Comparison of ENCODE assay signal across 10 mouse cellular contexts in the genomic region with DNA sequence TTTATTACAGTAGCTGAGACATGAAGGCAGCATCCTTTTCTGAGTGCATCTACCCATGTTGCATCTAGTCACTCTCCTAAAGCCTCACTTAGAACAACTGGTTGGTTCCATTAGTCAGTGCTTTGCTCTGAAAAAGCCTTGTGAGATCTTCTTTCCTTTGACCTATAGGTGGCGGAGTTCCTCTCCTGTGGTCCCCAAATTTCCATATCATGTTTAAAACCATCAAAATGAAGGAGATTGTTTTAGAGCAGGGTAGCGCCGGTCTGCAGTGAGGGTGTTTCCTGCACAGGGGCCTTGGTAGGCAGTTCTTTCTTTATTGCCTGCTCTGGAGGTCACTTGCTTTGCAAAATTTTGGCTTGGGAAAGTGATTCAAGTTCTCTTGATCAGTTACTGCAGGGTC. TPM values are rescaled to one million over a fixed set of nuclear protein-coding genes. Genes with fewer than 3 reads are reported as not detected.
DNase-seq lines count a peak whose midpoint lies in the region; ATAC-seq and TF ChIP-seq lines count a peak whose summit lies in the region.
"Had no signal": no experiment of that assay in that cellular context is flagged by ENCODE, and none has a peak within 500 bp of the region (broad histone marks: within the 10 kb centered on the region; RNA-seq: fewer than 3 reads in every experiment).

No protein-coding gene starts in this region.

- H3K36me3 ChIP-seq in embryonic facial prominence, embryonic 11.5 days (replicated peaks; ENCODE audit: control insufficient read depth, insufficient read depth, low read depth, low read length), result no peaks in the 10 kb centered on the region; the same call in 1 of the 2 replicates
- peaks cover 23% of the 10 kb centered on the region for H3K36me3 ChIP-seq in embryonic facial prominence, embryonic 10.5 days (replicated peaks)
- peaks cover 15% of the 10 kb centered on the region for H3K36me3 ChIP-seq in limb, embryonic 14.5 days (ENCODE audit: control insufficient read depth, insufficient read depth, low read length)
- peaks cover 22% of the 10 kb centered on the region for H3K36me3 ChIP-seq in limb, embryonic 10.5 days

- no peak for TF ChIP-seq POLR2A in limb, embryonic 14.5 days (IDR thresholded peaks at IDR 0.05; ENCODE audit: borderline replicate concordance, extremely low read depth, insufficient read depth, insufficient read length)

- WGBS in embryonic facial prominence, embryonic 11.5 days, result 44% methylated on average over 3 of the region's 3 CpGs
- WGBS in embryonic facial prominence, embryonic 10.5 days, result 50% methylated on average over 3 of the region's 3 CpGs
- WGBS in limb, embryonic 14.5 days, result 30% methylated on average over 3 of the region's 3 CpGs
- 53% methylated on average over 3 of the region's 3 CpGs for WGBS in limb, embryonic 10.5 days

- H3K27ac ChIP-seq in embryonic facial prominence, embryonic 11.5 days (replicated peaks; ENCODE audit: low read depth, low read length), result no peak overlapping the region
- H3K27ac ChIP-seq in embryonic facial prominence, embryonic 10.5 days (replicated peaks), result no peak overlapping the region
- no peak overlapping the region for H3K27ac ChIP-seq in limb, embryonic 14.5 days (replicated peaks; ENCODE audit: low read depth, low read length)
- H3K27ac ChIP-seq in limb, embryonic 10.5 days, result no peak overlapping the region
- H3K27ac ChIP-seq: liver, embryonic 15.5 days had no signal

- H3K4me2 ChIP-seq in embryonic facial prominence, embryonic 11.5 days (ENCODE audit: low read depth, low read length), result no peak overlapping the region
- no peak overlapping the region for H3K4me2 ChIP-seq in limb, embryonic 14.5 days (replicated peaks; ENCODE audit: low read depth, low read length, severe bottlenecking)
- H3K4me2 ChIP-seq: liver, embryonic 15.5 days had no signal

- H3K4me1 ChIP-seq in embryonic facial prominence, embryonic 11.5 days (ENCODE audit: control insufficient read depth, insufficient read depth, low read length), result no peaks in the 10 kb centered on the region
- H3K4me1 ChIP-seq in embryonic facial prominence, embryonic 10.5 days, result no peaks in the 10 kb centered on the region
- H3K4me1 ChIP-seq in limb, embryonic 14.5 days (ENCODE audit: control insufficient read depth, insufficient read depth, low read length), result peaks cover 10% of the 10 kb centered on the region
- no peaks in the 10 kb centered on the region for H3K4me1 ChIP-seq in limb, embryonic 10.5 days

- peak; percentile 61 for DNase-seq in embryonic facial prominence, embryonic 11.5 days (ENCODE audit: low spot score)
- no peak for DNase-seq in embryonic facial prominence, embryonic 10.5 days (ENCODE audit: low spot score)
- peak; percentile 65 for DNase-seq in limb, embryonic 14.5 days (ENCODE audit: low spot score)
- no peak for DNase-seq in limb, embryonic 10.5 days (ENCODE audit: low spot score)
- DNase-seq in NIH3T3 (ENCODE audit: low read depth), result peak; percentile 70
- peak; percentile 42 for DNase-seq in lung, postnatal 10 days
- no peak for DNase-seq in neural tube, embryonic 10.5 days (ENCODE audit: extremely low spot score, low spot score)
- no peak for DNase-seq in spleen, postnatal 4 days (ENCODE audit: low spot score in 2 of 2)
- DNase-seq: right cerebral cortex, postnatal 4 days had no signal

- H3K27me3 ChIP-seq in embryonic facial prominence, embryonic 11.5 days (ENCODE audit: control insufficient read depth, insufficient read depth, low read length), result no peaks in the 10 kb centered on the region
- no peaks in the 10 kb centered on the region for H3K27me3 ChIP-seq in embryonic facial prominence, embryonic 10.5 days (replicated peaks; ENCODE audit: low read depth, poor library complexity, severe bottlenecking)
- H3K27me3 ChIP-seq in limb, embryonic 14.5 days (ENCODE audit: control insufficient read depth, insufficient read depth, low read length), result no peaks in the 10 kb centered on the region
- no peaks in the 10 kb centered on the region for H3K27me3 ChIP-seq in limb, embryonic 10.5 days (ENCODE audit: low read depth, poor library complexity, severe bottlenecking)
- H3K27me3 ChIP-seq: liver, embryonic 15.5 days had no signal

- no peak overlapping the region for H3K4me3 ChIP-seq in embryonic facial prominence, embryonic 11.5 days (ENCODE audit: low read depth, low read length)
- H3K4me3 ChIP-seq in embryonic facial prominence, embryonic 10.5 days, result no peak overlapping the region
- no peak overlapping the region for H3K4me3 ChIP-seq in limb, embryonic 14.5 days (replicated peaks; ENCODE audit: low read length)
- H3K4me3 ChIP-seq in limb, embryonic 10.5 days, result no peak overlapping the region
- H3K4me3 ChIP-seq: liver, embryonic 15.5 days had no signal

- H3K9me3 ChIP-seq in embryonic facial prominence, embryonic 11.5 days (replicated peaks; ENCODE audit: control insufficient read depth, low read length), result no peaks in the 10 kb centered on the region
- no peaks in the 10 kb centered on the region for H3K9me3 ChIP-seq in embryonic facial prominence, embryonic 10.5 days
- no peaks in the 10 kb centered on the region for H3K9me3 ChIP-seq in limb, embryonic 14.5 days (ENCODE audit: control insufficient read depth, low read length)
- no peaks in the 10 kb centered on the region for H3K9me3 ChIP-seq in limb, embryonic 10.5 days (replicated peaks)
- H3K9me3 ChIP-seq: liver, embryonic 15.5 days had no signal

- no peak overlapping the region for H3K9ac ChIP-seq in embryonic facial prominence, embryonic 11.5 days (replicated peaks; ENCODE audit: low read length)
- H3K9ac ChIP-seq in limb, embryonic 14.5 days (ENCODE audit: low read depth, low read length, severe bottlenecking), result no peak overlapping the region
- H3K9ac ChIP-seq: liver, embryonic 15.5 days had no signal

- no peak for ATAC-seq in embryonic facial prominence, embryonic 11.5 days (replicated peaks; ENCODE audit: insufficient number of reproducible peaks, low FRiP score, low TSS enrichment, low read depth)
- ATAC-seq in limb, embryonic 14.5 days (ENCODE audit: low FRiP score, low read depth), result peak; percentile 26; the same call in 1 of the 2 replicates

RNA-seq across cellular contexts. Expression of a gene that starts 11.8 kb away (rescaled TPM):
- polyA plus RNA-seq in embryonic facial prominence, embryonic 11.5 days (2014; fragmentation: Nextera tagmentation; extraction: Ambion mirVana), result 1.8 and 2.2 TPM in 2 replicates
- 1.4 and 2.4 TPM in 2 replicates for polyA plus RNA-seq in embryonic facial prominence, embryonic 10.5 days (2016; fragmentation: Nextera tagmentation; extraction: Ambion mirVana)
- polyA plus RNA-seq in limb, embryonic 14.5 days (2012; rRNA removed), result 1.8 and 3.4 TPM in 2 replicates
- 1.8 and 2.6 TPM in 2 replicates for polyA plus RNA-seq in limb, embryonic 14.5 days (2014; fragmentation: Nextera tagmentation; extraction: Ambion mirVana)
- polyA plus RNA-seq in limb, embryonic 10.5 days (2016; fragmentation: Nextera tagmentation; extraction: Ambion mirVana), result 1.6 and 3.2 TPM in 2 replicates

RNA-seq across cellular contexts. Expression of a gene that starts 12.0 kb away (rescaled TPM):
- polyA plus RNA-seq in embryonic facial prominence, embryonic 11.5 days (2014; fragmentation: Nextera tagmentation; extraction: Ambion mirVana), result 10.7 and 11.6 TPM in 2 replicates
- polyA plus RNA-seq in embryonic facial prominence, embryonic 10.5 days (2016; fragmentation: Nextera tagmentation; extraction: Ambion mirVana), result 8.6 and 8.7 TPM in 2 replicates
- 7.5 and 7.8 TPM in 2 replicates for polyA plus RNA-seq in limb, embryonic 14.5 days (2012; rRNA removed)
- 7.4 and 10.6 TPM in 2 replicates for polyA plus RNA-seq in limb, embryonic 14.5 days (2014; fragmentation: Nextera tagmentation; extraction: Ambion mirVana)
- polyA plus RNA-seq in limb, embryonic 10.5 days (2016; fragmentation: Nextera tagmentation; extraction: Ambion mirVana), result 9.4 and 9.6 TPM in 2 replicates

RNA-seq across cellular contexts. Expression of a gene that starts 23.8 kb away (rescaled TPM):
- polyA plus RNA-seq in embryonic facial prominence, embryonic 11.5 days (2014; fragmentation: Nextera tagmentation; extraction: Ambion mirVana), result 1.3 and 1.6 TPM in 2 replicates
- polyA plus RNA-seq in embryonic facial prominence, embryonic 10.5 days (2016; fragmentation: Nextera tagmentation; extraction: Ambion mirVana), result 0.36 and 0.41 TPM in 2 replicates
- polyA plus RNA-seq in limb, embryonic 14.5 days (2012; rRNA removed), result 12.7 and 12.9 TPM in 2 replicates
- polyA plus RNA-seq in limb, embryonic 14.5 days (2014; fragmentation: Nextera tagmentation; extraction: Ambion mirVana), result 10.5 and 10.8 TPM in 2 replicates
- polyA plus RNA-seq in limb, embryonic 10.5 days (2016; fragmentation: Nextera tagmentation; extraction: Ambion mirVana), result 0.64 and 0.98 TPM in 2 replicates

Comparison
In these comparisons a context has a peak if more than half of its experiments do, and no peak if none do; other contexts are left out.
1. DNase-seq: peak in embryonic facial prominence, embryonic 11.5 days (single experiment), limb, embryonic 14.5 days (single experiment), NIH3T3 (single experiment) and lung, postnatal 10 days (single experiment); none in embryonic facial prominence, embryonic 10.5 days (single experiment), limb, embryonic 10.5 days (single experiment), neural tube, embryonic 10.5 days (single experiment) and spleen, postnatal 4 days (0 of 2).